Mouse (Mus musculus) stomach, postnatal 0 days (tissue): Measurements from ENCODE around the gene Ttyh2. TPM values are rescaled to one million over a fixed set of nuclear protein-coding genes. Genes with fewer than 3 reads are reported as not detected.

Experiments used
- ATAC-seq: fragments of 200-750 bp; cut with Nextera tagmentation; 2 replicates; pipeline ENCODE4 v1.8.0; 2017; ENCODE audit not compliant: low FRiP score, low TSS enrichment
- DNase-seq: peaks from one replicate; pipeline ENCODE4 v3.0.0-alpha.2; 2016; ENCODE audit warnings: low spot score
- H3K27ac ChIP-seq: fragments of 300-500 bp; sonication (generic); replicated peaks from 2 replicates; pipeline ENCODE4 v1.5.1; 2014; ENCODE audit warnings: mild to moderate bottlenecking, control low read depth
- H3K27me3 ChIP-seq: fragments of 300-500 bp; sonication (generic); 2 replicates; pipeline ENCODE4 v1.6.1; 2014; ENCODE audit warnings: low read length; ENCODE audit not compliant: control insufficient read depth, insufficient read depth
- H3K36me3 ChIP-seq: fragments of 300-500 bp; sonication (generic); 2 replicates; pipeline ENCODE4 v1.6.1; 2014; ENCODE audit warnings: low read length, mixed read lengths; ENCODE audit not compliant: control insufficient read depth, insufficient read depth
- H3K4me1 ChIP-seq: fragments of 300-500 bp; sonication (generic); replicated peaks from 2 replicates; pipeline ENCODE4 v1.6.1; 2014; ENCODE audit warnings: antibody characterized with exemption; ENCODE audit not compliant: control insufficient read depth, insufficient read depth
- H3K4me2 ChIP-seq: fragments of 300-500 bp; sonication (generic); replicated peaks from 2 replicates; pipeline ENCODE4 v1.6.1; 2014; ENCODE audit warnings: low read depth, mild to moderate bottlenecking, control low read depth, moderate library complexity
- H3K4me3 ChIP-seq: fragments of 300-500 bp; sonication (generic); 2 replicates; pipeline ENCODE4 v1.5.1; 2014; ENCODE audit warnings: low read depth, low read length, control low read depth
- H3K9ac ChIP-seq: fragments of 300-500 bp; sonication (generic); 2 replicates; pipeline ENCODE4 v1.6.1; 2014; ENCODE audit warnings: mild to moderate bottlenecking, low read length, control low read depth, mixed read lengths
- H3K9me3 ChIP-seq: fragments of 300-500 bp; sonication (generic); 2 replicates; pipeline ENCODE4 v1.6.1; 2016; ENCODE audit warnings: low read length; ENCODE audit not compliant: control insufficient read depth
- CTCF ChIP-seq: IDR thresholded peaks from 2 replicates; pipeline ENCODE4 v1.5.1; 2016; ENCODE audit warnings: antibody characterized with exemption, low read depth, mild to moderate bottlenecking, moderate library complexity
- EP300 ChIP-seq: optimal IDR thresholded peaks from 2 replicates; pipeline ENCODE3; 2016; ENCODE audit warnings: antibody characterized with exemption
- WGBS: fragments of 180-500 bp; shearing (Covaris S2); extraction: QIAGEN DNeasy Blood & Tissue Kit; methylation state at CpG from one replicate; pipeline ENCODE4 v1.1.7; 2014; 5-methylcytosine and 5-hydroxymethylcytosine counted together
- polyA plus RNA-seq: library from polyadenylated mRNA; unstranded; fragments of >200 nt; fragmentation: Nextera tagmentation; extraction: Ambion mirVana; gene quantifications from 2 replicates; pipeline ENCODE4 v1.2.1, GENCODE M21; 2015

Ttyh2 gene
- polyA plus RNA-seq, 1 experiment from 2014 or later = 12.5 TPM

GRCm38 (mm10) chr11:114680291-114680690 is 5.1 kb downstream of the Ttyh2 start:
- no peak for ATAC-seq
- no peak for TF ChIP-seq CTCF
- no peak for TF ChIP-seq EP300
- no peak overlapping the region for H3K4me2 ChIP-seq
- H3K9me3 ChIP-seq = no peaks in the 10 kb centered on the region
- H3K4me3 ChIP-seq = no peak overlapping the region
- no peak overlapping the region for H3K27ac ChIP-seq
- no peak for DNase-seq
- H3K9ac ChIP-seq = no peak overlapping the region
- WGBS = 50% methylated on average over 10 of the region's 10 CpGs
- H3K4me1 ChIP-seq = peaks cover 3% of the 10 kb centered on the region; the same call in 1 of the 2 replicates
- no peaks in the 10 kb centered on the region for H3K36me3 ChIP-seq
- no peaks in the 10 kb centered on the region for H3K27me3 ChIP-seq

DNA sequence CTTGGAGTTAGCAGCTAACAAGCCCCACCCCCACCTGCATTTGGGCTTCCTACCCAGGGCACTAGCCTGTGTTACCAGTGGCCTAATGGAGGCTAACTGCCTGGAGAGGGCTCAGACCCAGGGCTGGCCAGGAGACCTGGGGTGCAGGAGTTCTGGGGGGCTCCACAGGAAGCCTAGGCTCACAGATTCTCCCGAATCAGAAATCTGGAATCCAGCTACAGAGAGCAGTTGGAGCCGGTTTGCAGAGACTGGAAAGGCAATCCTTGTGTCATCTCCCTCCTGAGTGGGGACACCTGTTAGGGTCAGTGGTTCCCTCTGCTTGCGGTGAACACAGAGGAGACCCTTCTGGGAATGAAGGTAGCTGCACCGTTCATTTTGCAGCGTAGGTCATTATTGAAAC is 5.8 kb downstream of the Ttyh2 start:
- Histone ChIP-seq H3K27ac (no peak overlapping the region), H3K36me3 (no peaks in the 10 kb centered on the region), H3K9ac (no peak overlapping the region), H3K4me1 (peaks cover 3% of the 10 kb centered on the region; the same call in 1 of the 2 replicates), H3K9me3 (no peaks in the 10 kb centered on the region), H3K4me3 (no peak overlapping the region), H3K4me2 (no peak overlapping the region), H3K27me3 (no peaks in the 10 kb centered on the region)
- ATAC-seq = no peak
- DNase-seq = no peak
- TF ChIP-seq EP300 = no peak
- TF ChIP-seq CTCF = no peak
- WGBS = 49% methylated on average over 5 of the region's 5 CpGs

- no peak for DNase-seq
Measured at GRCm38 (mm10) chr11:114682321-114682900, 7.2 kb downstream of the Ttyh2 start.

DNA sequence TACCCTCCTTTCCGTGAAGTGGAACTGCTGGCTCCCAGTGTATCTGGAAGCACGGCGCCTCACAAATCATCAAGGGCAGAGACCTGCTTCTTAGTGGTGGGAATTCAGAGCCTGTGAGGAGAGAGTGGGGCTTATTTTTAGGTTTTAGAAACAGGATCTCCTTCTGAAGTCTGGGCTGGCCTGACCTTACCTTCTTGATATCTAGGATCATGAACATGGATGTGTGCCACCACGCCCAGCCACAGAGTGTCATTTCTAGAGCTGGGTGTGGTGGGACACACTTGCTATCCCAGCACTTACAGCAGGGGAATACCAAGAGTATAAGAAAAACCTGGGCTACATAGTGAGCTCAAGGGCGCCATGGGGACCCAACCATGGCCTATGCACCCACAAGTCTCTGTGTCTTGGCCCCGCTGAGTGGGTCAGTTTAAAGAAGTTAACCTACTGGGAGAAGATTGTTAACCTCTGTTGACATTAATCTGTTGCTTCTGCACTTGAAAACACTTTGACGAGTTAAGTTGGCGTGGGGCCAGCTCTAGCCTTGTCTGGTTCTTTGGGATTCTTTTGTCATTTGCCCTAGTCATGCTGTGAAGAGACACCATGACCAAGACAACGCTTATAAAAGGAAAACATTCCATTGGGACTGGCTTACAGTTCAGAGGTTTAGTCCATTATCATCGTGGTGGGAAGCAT is 7.9 kb downstream of the Ttyh2 start:
- no peak for ATAC-seq
- Histone ChIP-seq H3K9ac (no peak overlapping the region), H3K4me3 (no peak overlapping the region), H3K4me1 (0 out of 2 replicates have a peak, but pooled peaks cover 3% of the 10 kb centered on the region), H3K9me3 (no peaks in the 10 kb centered on the region), H3K27ac (no peak overlapping the region), H3K4me2 (no peak overlapping the region), H3K27me3 (no peaks in the 10 kb centered on the region), H3K36me3 (no peaks in the 10 kb centered on the region)
- DNase-seq = no peak
- 85% methylated on average over 10 of the region's 10 CpGs for WGBS
- TF ChIP-seq EP300 (no peak), CTCF (no peak)

More at GRCm38 (mm10) chr11:114682321-114682900, 7.2 kb downstream of the Ttyh2 start:
- TF ChIP-seq CTCF (no peak), EP300 (no peak)
- Histone ChIP-seq H3K27me3 (no peaks in the 10 kb centered on the region), H3K9ac (no peak overlapping the region), H3K4me3 (no peak overlapping the region), H3K4me1 (0 out of 2 replicates have a peak, but pooled peaks cover 3% of the 10 kb centered on the region), H3K9me3 (no peaks in the 10 kb centered on the region), H3K4me2 (no peak overlapping the region), H3K36me3 (no peaks in the 10 kb centered on the region), H3K27ac (no peak overlapping the region)
- ATAC-seq = no peak
- WGBS = 89% methylated on average over 13 of the region's 13 CpGs

GRCm38 (mm10) chr11:114683722-114684621 is 8.7 kb downstream of the Ttyh2 start:
- Histone ChIP-seq H3K9me3 (no peaks in the 10 kb centered on the region), H3K4me2 (no peak overlapping the region), H3K9ac (no peak overlapping the region), H3K27ac (no peak overlapping the region), H3K4me3 (no peak overlapping the region), H3K27me3 (no peaks in the 10 kb centered on the region), H3K4me1 (0 out of 2 replicates have a peak, but pooled peaks cover 3% of the 10 kb centered on the region), H3K36me3 (no peaks in the 10 kb centered on the region)
- TF ChIP-seq CTCF (no peak), EP300 (no peak)
- 77% methylated on average over 20 of the region's 20 CpGs for whole genome bisulfite sequencing
- DNase-seq (no peak), ATAC-seq (no peak)
